Mouse (Mus musculus) frontal cortex, postnatal 10 days (tissue): Measurements from ENCODE around the gene Ankzf1.
"Not testable (repeated sequence)": the region's sequence is repeated elsewhere in the genome, so short reads cannot be mapped to it uniquely, and the experiment has no call there.

Source experiments
- DNase-seq, 2 experiments: peaks; one replicate each; pipeline ENCODE4 v3.0.0; 2022; ENCODE audit warnings: low spot score in 2 of 2, mixed read lengths in 1 of 2

Ankzf1 gene

DNA sequence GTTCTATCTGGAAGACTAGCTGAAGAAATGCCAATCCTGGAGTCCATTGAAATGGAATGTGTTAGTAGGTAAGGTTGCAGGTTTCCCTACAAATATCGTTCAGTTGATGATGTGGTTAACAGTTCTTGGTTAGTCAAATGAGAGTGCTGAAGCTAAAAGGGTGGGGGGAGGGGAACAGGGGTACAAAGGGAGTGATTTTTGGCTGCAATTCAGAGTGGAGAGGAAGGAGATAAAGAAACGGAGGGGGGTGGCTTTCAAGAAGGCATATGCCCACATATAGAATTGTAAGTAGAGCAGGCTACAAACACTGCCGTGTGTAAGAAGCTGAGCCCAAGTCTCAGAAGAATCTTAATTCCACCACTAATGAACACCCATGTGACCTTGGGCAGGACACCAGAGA is 33.5 kb downstream of the Ankzf1 start:
- DNase-seq: no peak

DNA sequence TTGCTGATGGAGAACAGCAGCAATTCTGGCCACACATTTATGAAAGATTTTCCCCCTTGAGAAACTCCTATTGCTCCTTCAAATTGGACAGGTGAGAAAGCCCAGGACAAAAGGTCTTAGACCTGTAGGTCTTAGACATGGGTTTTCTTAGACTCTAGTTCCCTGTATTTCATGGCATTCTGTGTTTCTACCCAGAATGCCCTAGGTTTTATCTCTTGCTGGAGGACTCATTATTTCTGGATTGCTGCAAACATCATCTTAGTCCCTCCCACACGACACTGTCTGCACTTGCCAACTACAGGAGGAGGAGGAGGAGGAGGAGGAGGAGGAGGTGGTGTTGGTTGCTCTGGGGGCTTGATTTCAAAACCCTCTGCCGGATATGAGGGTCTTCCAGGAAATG is 34.2 kb downstream of the Ankzf1 start:
- no peak for DNase-seq

GRCm38 (mm10) chr1:75227653-75228052 is 35.7 kb downstream of the Ankzf1 start:
- DNase-seq: no peak

DNA sequence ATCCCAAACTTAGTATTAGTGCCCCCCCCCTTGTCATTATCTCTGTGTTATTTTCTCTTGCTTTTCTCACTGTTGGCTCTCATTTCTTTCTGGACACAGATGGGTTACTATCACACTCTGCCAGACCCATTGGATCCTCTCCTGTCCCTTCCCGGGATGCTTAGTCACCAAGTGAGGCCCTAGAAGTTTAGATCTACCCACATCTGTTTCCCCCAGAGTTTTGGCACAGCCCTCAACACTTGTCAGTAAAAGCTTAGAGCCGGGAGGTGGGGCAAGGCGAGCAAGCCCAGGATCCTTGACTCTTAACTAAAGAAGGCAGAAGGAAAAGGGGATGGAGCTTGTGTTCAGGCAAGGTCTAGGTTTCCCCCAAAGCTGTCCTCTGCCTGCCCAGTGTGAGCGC is 37.2 kb downstream of the Ankzf1 start:
- DNase-seq: no peak

DNA sequence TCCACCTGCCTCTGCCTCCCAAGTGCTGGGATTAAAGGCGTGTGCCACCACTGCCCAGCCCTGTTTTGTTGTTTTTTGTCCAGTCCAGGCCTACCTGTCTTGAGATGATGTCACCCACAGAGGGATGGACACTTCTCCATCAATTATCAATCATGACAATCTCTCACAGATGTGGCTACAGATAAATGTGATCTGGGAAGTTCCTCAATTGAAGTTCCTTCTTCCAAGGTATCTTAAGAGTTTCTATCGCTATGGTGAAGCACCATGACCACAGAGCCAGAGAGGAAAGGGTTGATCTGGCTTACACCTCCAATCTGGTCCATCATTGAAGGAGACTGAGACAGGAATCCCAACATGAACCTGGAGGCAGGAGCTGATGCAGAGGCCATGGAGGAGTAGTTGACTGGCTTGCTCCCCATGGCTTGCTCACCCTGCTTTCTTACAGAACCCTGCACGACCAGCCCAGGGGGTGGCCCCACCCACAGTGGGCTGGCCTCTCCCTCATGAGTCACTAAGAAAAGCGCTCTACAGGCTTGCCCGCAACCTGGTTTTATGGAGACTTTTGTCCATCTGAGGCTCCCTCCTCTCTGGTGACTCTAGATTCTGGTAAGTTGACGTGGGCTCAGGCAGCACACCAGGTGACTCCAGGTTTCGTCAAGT is 38.5 kb downstream of the Ankzf1 start:
- DNase-seq: no peak

GRCm38 (mm10) chr1:75231224-75231623 is 39.3 kb downstream of the Ankzf1 start:
- no peak for DNase-seq

GRCm38 (mm10) chr1:75231664-75232152 is 39.8 kb downstream of the Ankzf1 start, which contains the start of gene A630095N17Rik:
A630095N17Rik (minus strand) TSS chr1:75232102.
- DNase-seq: no peak

- DNase-seq: not testable (repeated sequence)
These were observed 40.5 kb downstream of the Ankzf1 start for GRCm38 (mm10) chr1:75232489-75232888.

- no peak for DNase-seq
These were observed 42.7 kb downstream of the Ankzf1 start for GRCm38 (mm10) chr1:75234606-75235005.

- DNase-seq: peak; percentile 77 to 79
These were observed 44.4 kb downstream of the Ankzf1 start, which contains the start of gene Dnajb2 for GRCm38 (mm10) chr1:75236117-75237050. Dnajb2 (plus strand) TSS chr1:75236406.

- DNase-seq: no peak
These were observed 47.6 kb downstream of the Ankzf1 start for GRCm38 (mm10) chr1:75239591-75239990.

GRCm38 (mm10) chr1:75243411-75243810 is 51.5 kb downstream of the Ankzf1 start:
- DNase-seq: no peak

- DNase-seq: no peak
These were observed 52.4 kb downstream of the Ankzf1 start for GRCm38 (mm10) chr1:75244175-75244826.

GRCm38 (mm10) chr1:75244836-75245235 is 52.9 kb downstream of the Ankzf1 start:
- DNase-seq: no peak

- DNase-seq: no peak
These were observed 55.4 kb downstream of the Ankzf1 start for GRCm38 (mm10) chr1:75247071-75247930.

DNA sequence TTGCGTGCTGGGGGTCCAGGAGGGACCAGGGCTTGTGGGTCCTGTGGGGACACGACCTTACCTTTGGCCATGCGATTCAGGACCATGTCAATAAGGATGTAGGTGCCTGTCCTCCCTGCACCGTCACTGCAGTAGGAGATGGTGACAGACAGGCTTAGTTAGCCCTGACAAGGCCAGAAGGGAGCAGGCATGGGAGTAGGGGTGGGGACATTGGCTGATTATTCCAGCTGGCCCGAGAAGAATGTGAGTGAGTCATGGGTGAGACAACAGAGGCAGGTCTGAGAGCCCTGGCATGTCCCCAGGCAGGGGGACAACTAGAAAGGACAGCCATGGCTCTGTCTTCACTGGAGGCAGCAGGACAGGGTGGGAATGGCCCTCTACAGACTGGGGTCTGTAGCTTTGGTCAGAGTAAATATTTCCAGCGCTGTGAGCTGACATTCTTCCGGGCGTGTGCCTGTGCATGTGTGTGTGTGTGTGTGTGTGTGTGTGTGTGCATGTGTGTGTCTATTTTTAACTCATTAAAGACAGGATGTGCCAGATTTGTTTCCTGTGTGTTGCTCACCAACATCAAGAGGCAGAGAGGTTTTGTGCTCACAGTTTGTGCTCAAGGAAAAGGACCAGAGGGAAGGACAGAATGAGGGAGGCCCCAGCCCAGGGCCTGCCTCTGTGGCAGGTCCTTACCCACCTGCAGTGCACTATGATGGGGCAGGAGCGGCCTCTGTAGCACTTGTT is 56.3 kb downstream of the Ankzf1 start:
- no peak for DNase-seq
